Mouse (Mus musculus) heart, adult 2 months (tissue): ENCODE data around the gene Lrrc63.

Source experiments
- CTCF ChIP-seq: fragments of 200-600 bp; IDR thresholded peaks from 2 replicates; pipeline ENCODE4 v1.8.1; 2022; ENCODE audit warnings: antibody characterized with exemption, mild to moderate bottlenecking, moderate library complexity
- POLR2A ChIP-seq: fragments of 200-500 bp; IDR thresholded peaks from 2 replicates; pipeline ENCODE4 v1.6.1; 2011; ENCODE audit warnings: mild to moderate bottlenecking, low read depth, low read length, control low read depth; ENCODE audit not compliant: insufficient read depth

GRCm38 (mm10) chr14:75056861-75057431 lies 73.7 kb downstream of the Lrrc63 start:
- TF ChIP-seq CTCF (no peak), POLR2A (no peak)
